Mouse (Mus musculus): ENCODE results near the gene Fads3. TPM values are rescaled to one million over a fixed set of nuclear protein-coding genes. Genes with fewer than 3 reads are reported as not detected.

The Fads3 gene
- polyA plus RNA-seq, 1 experiment from 2014 or later: 17.2 TPM

GRCm38 (mm10) chr19:10055783-10056660 is 14.7 kb downstream of the Fads3 start:
- H3K4me1 ChIP-seq: peaks cover 23% of the 10 kb centered on the region; the same call in 1 of the 2 replicates
- H3K27me3 ChIP-seq (replicated peaks): no peaks in the 10 kb centered on the region
- peaks cover 18% of the 10 kb centered on the region; the same call in 1 of the 2 replicates for H3K36me3 ChIP-seq
- H3K9ac ChIP-seq: no peak overlapping the region
- WGBS: 80% methylated on average over 22 of the region's 22 CpGs
- no peak overlapping the region for H3K4me2 ChIP-seq
- no peaks in the 10 kb centered on the region for H3K9me3 ChIP-seq
- H3K27ac ChIP-seq: no peak overlapping the region
- ATAC-seq (ENCODE audit: insufficient read depth, low FRiP score, low read depth): no peak
- H3K4me3 ChIP-seq (replicated peaks): no peak overlapping the region

- H3K4me1 ChIP-seq: peaks cover 28% of the 10 kb centered on the region; the same call in 1 of the 2 replicates
- no peak for ATAC-seq (ENCODE audit: insufficient read depth, low FRiP score, low read depth)
- H3K9ac ChIP-seq: no peak overlapping the region
- WGBS: 78% methylated on average over 3 of the region's 3 CpGs
- H3K4me3 ChIP-seq (replicated peaks): no peak overlapping the region
- H3K27me3 ChIP-seq (replicated peaks): no peaks in the 10 kb centered on the region
- H3K9me3 ChIP-seq: no peaks in the 10 kb centered on the region
- H3K36me3 ChIP-seq: peaks cover 23% of the 10 kb centered on the region; the same call in 1 of the 2 replicates
- no peak overlapping the region for H3K4me2 ChIP-seq
- no peak overlapping the region for H3K27ac ChIP-seq
Measured at GRCm38 (mm10) chr19:10056686-10057085, 15.3 kb downstream of the Fads3 start.

GRCm38 (mm10) chr19:10057486-10058351 is 16.4 kb downstream of the Fads3 start:
- ATAC-seq (ENCODE audit: insufficient read depth, low FRiP score, low read depth): peak; percentile 19; the same call in 1 of the 2 replicates

GRCm38 (mm10) chr19:10058352-10058825 is 17.0 kb downstream of the Fads3 start:
- whole genome bisulfite sequencing: 78% methylated on average over 1 of the region's 1 CpGs
- H3K27me3 ChIP-seq (replicated peaks): no peaks in the 10 kb centered on the region
- H3K4me2 ChIP-seq: no peak overlapping the region
- H3K9me3 ChIP-seq: no peaks in the 10 kb centered on the region
- no peak for ATAC-seq (ENCODE audit: insufficient read depth, low FRiP score, low read depth)
- H3K36me3 ChIP-seq: peaks cover 29% of the 10 kb centered on the region; the same call in 1 of the 2 replicates
- no peak overlapping the region for H3K9ac ChIP-seq
- H3K4me3 ChIP-seq (replicated peaks): no peak overlapping the region
- peaks cover 30% of the 10 kb centered on the region; the same call in 1 of the 2 replicates for H3K4me1 ChIP-seq
- no peak overlapping the region for H3K27ac ChIP-seq

More at GRCm38 (mm10) chr19:10057486-10058351, 16.4 kb downstream of the Fads3 start:
- Histone ChIP-seq H3K4me2 (no peak overlapping the region), H3K4me1 (peaks cover 32% of the 10 kb centered on the region; the same call in 1 of the 2 replicates), H3K36me3 (peaks cover 31% of the 10 kb centered on the region; the same call in 1 of the 2 replicates), H3K4me3 (replicated peaks) (no peak overlapping the region), H3K27me3 (replicated peaks) (no peaks in the 10 kb centered on the region), H3K27ac (no peak overlapping the region), H3K9ac (no peak overlapping the region), H3K9me3 (no peaks in the 10 kb centered on the region)
- 55% methylated on average over 11 of the region's 11 CpGs for WGBS

GRCm38 (mm10) chr19:10058876-10059427 is 17.6 kb downstream of the Fads3 start:
- no peaks in the 10 kb centered on the region for H3K9me3 ChIP-seq
- H3K4me3 ChIP-seq (replicated peaks): no peak overlapping the region
- H3K4me2 ChIP-seq: no peak overlapping the region
- peak overlapping the region; percentile 82; the same call in 1 of the 2 replicates for H3K27ac ChIP-seq
- no peak overlapping the region for H3K9ac ChIP-seq
- peaks cover 30% of the 10 kb centered on the region; the same call in 1 of the 2 replicates for H3K4me1 ChIP-seq
- no peaks in the 10 kb centered on the region for H3K27me3 ChIP-seq (replicated peaks)
- 59% methylated on average over 9 of the region's 9 CpGs for WGBS
- peaks cover 27% of the 10 kb centered on the region for H3K36me3 ChIP-seq
- ATAC-seq (ENCODE audit: insufficient read depth, low FRiP score, low read depth): no peak

- peak; percentile 57 for ATAC-seq (ENCODE audit: insufficient read depth, low FRiP score, low read depth)
- H3K4me2 ChIP-seq: 0 out of 2 replicates have a peak overlapping the region, but pooled peaks have one; percentile 8
- no peaks in the 10 kb centered on the region for H3K27me3 ChIP-seq (replicated peaks)
- peaks cover 27% of the 10 kb centered on the region for H3K36me3 ChIP-seq
- H3K4me3 ChIP-seq (replicated peaks): no peak overlapping the region
- H3K9me3 ChIP-seq: no peaks in the 10 kb centered on the region
- no peak overlapping the region for H3K9ac ChIP-seq
- 31% methylated on average over 10 of the region's 10 CpGs for WGBS
- peaks cover 30% of the 10 kb centered on the region; the same call in 1 of the 2 replicates for H3K4me1 ChIP-seq
- H3K27ac ChIP-seq: peak overlapping the region; percentile 82
Measured at GRCm38 (mm10) chr19:10059911-10060567, 18.7 kb downstream of the Fads3 start.

- H3K9ac ChIP-seq: no peak overlapping the region
- H3K27me3 ChIP-seq (replicated peaks): no peaks in the 10 kb centered on the region
- H3K27ac ChIP-seq: peak overlapping the region; percentile 82
- no peak overlapping the region for H3K4me2 ChIP-seq
- peaks cover 30% of the 10 kb centered on the region; the same call in 1 of the 2 replicates for H3K4me1 ChIP-seq
- peaks cover 31% of the 10 kb centered on the region for H3K36me3 ChIP-seq
- WGBS: 47% methylated on average over 8 of the region's 8 CpGs
- H3K4me3 ChIP-seq (replicated peaks): no peak overlapping the region
- no peaks in the 10 kb centered on the region for H3K9me3 ChIP-seq
- ATAC-seq (ENCODE audit: insufficient read depth, low FRiP score, low read depth): no peak
Measured at GRCm38 (mm10) chr19:10060783-10061590, 19.6 kb downstream of the Fads3 start.

- H3K4me2 ChIP-seq: no peak overlapping the region
- 94% methylated on average over 2 of the region's 2 CpGs for WGBS
- peaks cover 30% of the 10 kb centered on the region; the same call in 1 of the 2 replicates for H3K4me1 ChIP-seq
Measured at GRCm38 (mm10) chr19:10061624-10062023, 20.3 kb downstream of the Fads3 start.

GRCm38 (mm10) chr19:10062292-10062691 is 20.9 kb downstream of the Fads3 start:
- H3K27ac ChIP-seq: no peak overlapping the region
- no peak for ATAC-seq (ENCODE audit: insufficient read depth, low FRiP score, low read depth)
- no peak overlapping the region for H3K4me3 ChIP-seq (replicated peaks)
- H3K4me2 ChIP-seq: no peak overlapping the region
- peaks cover 28% of the 10 kb centered on the region; the same call in 1 of the 2 replicates for H3K4me1 ChIP-seq
- 85% methylated on average over 8 of the region's 8 CpGs for WGBS
- H3K36me3 ChIP-seq: peaks cover 31% of the 10 kb centered on the region
- no peak overlapping the region for H3K9ac ChIP-seq
- no peaks in the 10 kb centered on the region for H3K27me3 ChIP-seq (replicated peaks)
- no peaks in the 10 kb centered on the region for H3K9me3 ChIP-seq

More at GRCm38 (mm10) chr19:10061624-10062023, 20.3 kb downstream of the Fads3 start:
- no peaks in the 10 kb centered on the region for H3K27me3 ChIP-seq (replicated peaks)
- ATAC-seq (ENCODE audit: insufficient read depth, low FRiP score, low read depth): no peak
- no peak overlapping the region for H3K27ac ChIP-seq
- no peaks in the 10 kb centered on the region for H3K9me3 ChIP-seq
- no peak overlapping the region for H3K9ac ChIP-seq
- peaks cover 29% of the 10 kb centered on the region for H3K36me3 ChIP-seq
- no peak overlapping the region for H3K4me3 ChIP-seq (replicated peaks)

- Histone ChIP-seq H3K4me1 (peaks cover 28% of the 10 kb centered on the region; the same call in 1 of the 2 replicates), H3K36me3 (peaks cover 32% of the 10 kb centered on the region), H3K27ac (no peak overlapping the region), H3K9ac (no peak overlapping the region), H3K4me3 (replicated peaks) (no peak overlapping the region), H3K4me2 (no peak overlapping the region), H3K9me3 (no peaks in the 10 kb centered on the region), H3K27me3 (replicated peaks) (no peaks in the 10 kb centered on the region)
- 85% methylated on average over 5 of the region's 5 CpGs for WGBS
- ATAC-seq (ENCODE audit: insufficient read depth, low FRiP score, low read depth): no peak
Measured at GRCm38 (mm10) chr19:10062862-10063261, 21.5 kb downstream of the Fads3 start.

Data from stomach, embryonic 15.5 days (tissue).